Mouse (Mus musculus) E14TG2a.4 (cell line): Measurements from ENCODE around the gene Smim23.

ENCODE experiments used
- H3K27me3 ChIP-seq: 2 replicates; pipeline ENCODE4 v1.6.1; 2014; ENCODE audit warnings: low read length, control low read depth; ENCODE audit not compliant: insufficient read depth
- H3K36me3 ChIP-seq: 2 replicates; pipeline ENCODE4 v1.6.1; 2014; ENCODE audit warnings: low read length, control low read depth; ENCODE audit not compliant: insufficient read depth
- H3K4me1 ChIP-seq: replicated peaks from 2 replicates; pipeline ENCODE4 v1.6.1; 2014; ENCODE audit warnings: low read depth, low read length, control low read depth
- H3K4me3 ChIP-seq: replicated peaks from 2 replicates; pipeline ENCODE4 v1.5.1; 2014; ENCODE audit warnings: mild to moderate bottlenecking, low read length
- H3K9me3 ChIP-seq: 2 replicates; pipeline ENCODE4 v1.6.1; 2014; ENCODE audit warnings: low read length, control low read depth
- CTCF ChIP-seq: conservative IDR thresholded peaks from 2 replicates; pipeline ENCODE4 v1.5.1; 2014; ENCODE audit warnings: low read length
- NANOG ChIP-seq: IDR thresholded peaks from 2 replicates; pipeline ENCODE4 v1.6.1; 2014; ENCODE audit warnings: borderline replicate concordance, low read length, mixed read lengths
- POU5F1 ChIP-seq: IDR thresholded peaks from 2 replicates; pipeline ENCODE4 v1.6.1; 2014; ENCODE audit warnings: low read length, borderline replicate concordance

The Smim23 gene

DNA sequence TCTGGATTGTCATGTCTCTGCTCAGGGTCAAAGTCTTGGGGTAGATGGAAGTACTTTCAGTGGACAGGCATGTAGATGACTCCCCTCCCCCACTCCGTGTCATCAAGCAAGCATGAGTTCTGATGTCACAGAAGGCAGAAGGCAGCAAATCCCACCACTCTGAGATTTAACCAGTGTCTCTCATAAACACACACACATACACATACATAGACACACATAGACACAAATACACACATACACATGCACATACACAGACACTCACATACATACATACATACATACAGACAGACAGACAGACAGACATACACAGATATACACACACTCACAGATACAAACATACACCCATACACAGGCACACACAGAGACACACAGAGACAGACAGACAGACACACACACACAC is at the start of gene Smim23:
Smim23 (minus strand) TSS at position 101 of the 400 bp plus-strand sequence.
- Histone ChIP-seq H3K4me1 (no peaks in the 10 kb centered on the region), H3K27me3 (peaks cover 13% of the 10 kb centered on the region), H3K4me3 (no peak within 1 kb of the TSS), H3K36me3 (no peaks in the 10 kb centered on the region), H3K9me3 (no peaks in the 10 kb centered on the region)
- TF ChIP-seq CTCF (no peak), POU5F1 (no peak), NANOG (no peak)

DNA sequence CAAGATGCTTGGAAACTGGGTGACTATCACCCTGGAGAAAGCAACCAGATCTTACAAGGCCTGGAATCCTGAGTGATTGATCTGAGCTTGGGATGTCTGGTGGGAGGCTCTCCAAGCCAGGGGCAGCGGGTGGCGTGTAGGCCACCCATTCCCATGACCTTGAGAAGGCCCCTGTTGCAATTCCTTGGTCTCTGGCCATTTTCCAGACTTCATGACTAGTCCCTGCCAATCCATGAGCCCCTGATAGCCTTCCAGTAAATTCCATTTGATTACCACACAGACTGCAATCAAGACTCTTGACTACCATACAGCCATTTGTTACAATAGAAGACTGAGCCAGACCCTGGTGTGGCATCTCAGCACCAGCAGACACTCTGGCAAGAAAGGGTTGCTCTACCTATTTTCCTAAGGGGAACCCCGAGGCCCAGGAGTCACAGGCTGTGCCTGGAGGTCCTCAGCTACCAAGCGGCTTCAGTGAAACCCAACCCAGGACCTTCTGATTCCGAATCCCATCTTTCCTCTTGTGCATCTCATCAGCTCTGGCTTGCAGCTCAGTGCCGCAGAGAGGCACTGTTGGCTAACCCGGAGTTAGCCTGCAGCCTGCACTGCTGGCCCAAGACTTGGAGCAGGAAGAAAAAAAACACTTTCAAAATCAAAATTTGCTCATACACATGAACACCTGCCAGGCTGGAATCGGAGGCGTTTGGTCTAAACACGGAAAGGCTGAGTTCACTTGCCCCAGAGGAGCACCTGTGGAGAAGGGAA is 44.4 kb upstream of the Smim23 start:
- no peaks in the 10 kb centered on the region for H3K4me1 ChIP-seq
- no peak for TF ChIP-seq CTCF
- TF ChIP-seq NANOG, result no peak
- no peak for TF ChIP-seq POU5F1
- H3K27me3 ChIP-seq, result peaks cover 31% of the 10 kb centered on the region
- H3K9me3 ChIP-seq, result no peaks in the 10 kb centered on the region
- no peak overlapping the region for H3K4me3 ChIP-seq
- no peaks in the 10 kb centered on the region for H3K36me3 ChIP-seq

DNA sequence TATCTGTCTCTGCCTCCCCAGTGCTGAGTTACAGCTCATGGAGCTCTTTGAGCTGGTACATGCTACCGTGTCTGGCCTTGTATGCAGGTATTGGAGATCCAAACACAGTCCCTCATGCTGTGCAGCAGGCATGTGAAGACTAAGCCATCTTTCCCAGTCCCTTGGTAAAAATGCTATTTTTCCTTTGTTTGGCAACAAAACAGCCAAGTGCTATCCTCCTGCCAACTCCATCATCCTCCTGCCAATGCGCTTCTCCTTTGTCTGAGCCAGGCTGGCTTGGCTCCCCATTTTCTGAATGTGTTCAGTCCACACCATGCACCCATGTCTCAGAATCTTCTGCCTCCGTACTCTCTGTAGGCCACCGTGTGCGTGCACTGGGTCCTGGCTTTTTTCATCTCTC is 40.2 kb upstream of the Smim23 start:
- H3K36me3 ChIP-seq, result no peaks in the 10 kb centered on the region
- no peak for TF ChIP-seq NANOG
- TF ChIP-seq CTCF, result no peak
- TF ChIP-seq POU5F1, result no peak

DNA sequence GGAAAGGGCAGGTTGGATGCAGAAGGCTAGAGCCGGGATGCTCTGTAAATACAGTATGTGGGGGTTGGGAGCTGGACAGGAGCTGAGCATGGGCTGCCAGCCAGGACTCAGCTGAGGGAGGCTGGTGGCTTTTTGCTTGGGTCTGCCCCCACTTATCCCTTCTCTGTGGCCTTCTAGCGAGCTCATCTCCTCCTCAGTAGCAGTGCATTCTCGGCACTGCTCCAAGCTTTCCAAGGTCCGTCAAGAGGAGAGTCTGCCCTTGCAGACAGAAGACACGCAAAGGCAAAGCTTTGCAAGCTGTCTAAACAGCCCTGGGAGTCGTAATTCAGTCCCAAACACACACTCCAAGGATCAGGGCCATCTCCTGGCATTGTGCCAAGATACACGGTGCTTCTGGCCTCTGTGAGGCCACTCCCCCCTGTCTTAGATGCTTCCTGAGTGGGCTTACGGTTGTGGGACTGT is 33.0 kb upstream of the Smim23 start:
- Histone ChIP-seq H3K4me3 (no peak overlapping the region), H3K36me3 (no peaks in the 10 kb centered on the region), H3K4me1 (peaks cover 12% of the 10 kb centered on the region), H3K27me3 (0 out of 2 replicates have a peak, but pooled peaks cover 8% of the 10 kb centered on the region), H3K9me3 (peaks cover 9% of the 10 kb centered on the region)
- TF ChIP-seq NANOG (no peak), POU5F1 (no peak), CTCF (no peak)

More for the DNA sequence above, 40.2 kb upstream of the Smim23 start:
- H3K9me3 ChIP-seq, result no peaks in the 10 kb centered on the region
- H3K4me3 ChIP-seq, result no peak overlapping the region
- H3K4me1 ChIP-seq, result no peaks in the 10 kb centered on the region
- peaks cover 22% of the 10 kb centered on the region for H3K27me3 ChIP-seq

DNA sequence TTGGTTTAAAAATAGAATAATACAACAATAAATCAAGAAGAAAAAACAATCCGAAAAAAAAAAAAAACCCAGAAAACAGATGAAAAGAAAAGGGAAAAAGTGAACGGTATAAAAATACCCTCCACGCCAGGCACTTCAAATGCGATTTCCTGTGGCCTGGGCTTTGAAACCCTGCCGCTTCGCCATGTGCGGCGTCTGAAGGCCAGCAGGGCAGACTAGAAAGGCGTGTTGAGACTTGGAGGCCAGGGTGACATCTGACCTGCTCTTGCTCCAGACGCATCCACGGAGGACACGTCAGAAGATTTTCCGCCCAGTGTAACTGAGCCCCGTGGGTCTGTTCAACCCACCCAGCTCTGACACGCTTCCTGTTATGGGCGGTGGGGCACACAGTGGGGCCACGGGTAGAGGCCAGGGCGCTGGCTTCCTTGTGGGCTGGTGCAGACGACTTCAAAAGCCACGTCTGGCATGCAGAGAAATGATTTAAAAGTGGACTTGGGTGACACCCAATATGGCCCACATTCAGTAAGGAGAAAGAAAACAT is 22.3 kb upstream of the Smim23 start:
- Histone ChIP-seq H3K9me3 (peaks cover 2% of the 10 kb centered on the region; the same call in 1 of the 2 replicates), H3K27me3 (peaks cover 23% of the 10 kb centered on the region), H3K36me3 (no peaks in the 10 kb centered on the region), H3K4me3 (peak overlapping the region; percentile 37; the same call in 1 of the 2 replicates), H3K4me1 (peaks cover 10% of the 10 kb centered on the region)
- TF ChIP-seq CTCF (no peak), POU5F1 (no peak), NANOG (no peak)

DNA sequence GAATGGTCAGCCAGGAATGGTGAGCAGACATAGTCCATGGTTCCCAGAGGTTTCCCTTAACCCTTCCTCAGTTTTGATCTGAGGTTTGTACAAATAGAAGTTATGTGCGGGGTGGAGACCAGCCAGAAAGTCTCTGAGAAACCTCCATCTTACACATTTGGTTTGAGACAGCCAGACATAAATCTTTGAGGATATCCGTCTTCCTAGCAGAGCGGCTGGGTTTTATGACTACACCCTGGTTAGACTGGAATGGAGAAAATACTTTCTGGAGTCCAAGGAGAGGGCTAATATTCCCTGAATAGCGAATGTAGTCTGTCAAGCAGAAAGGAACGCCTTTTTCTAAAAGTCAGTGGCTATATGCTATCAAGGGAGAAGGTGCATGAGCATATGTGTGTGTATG is 16.8 kb upstream of the Smim23 start:
- TF ChIP-seq CTCF, result no peak
- TF ChIP-seq POU5F1, result no peak
- no peak for TF ChIP-seq NANOG
- H3K36me3 ChIP-seq, result no peaks in the 10 kb centered on the region

DNA sequence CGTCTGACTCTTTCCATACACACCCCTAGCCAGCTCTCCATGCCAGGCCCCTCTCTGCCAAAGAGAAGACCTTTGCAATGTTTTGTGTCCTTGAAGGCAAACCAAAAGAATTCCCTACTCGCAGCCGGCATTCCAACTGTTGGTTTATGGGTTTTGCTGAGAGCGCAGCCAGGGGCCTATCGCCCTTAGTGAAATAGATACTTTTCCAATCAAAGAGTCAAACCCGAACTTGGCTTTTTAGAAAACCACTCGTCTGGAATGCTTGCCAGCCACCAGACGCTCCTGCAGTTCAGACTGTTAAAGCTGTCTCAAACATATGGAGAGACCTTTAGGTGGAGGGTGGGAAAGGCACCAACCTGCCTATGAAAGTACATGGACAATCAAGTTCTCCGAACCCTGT is 15.9 kb upstream of the Smim23 start:
- H3K9me3 ChIP-seq, result peaks cover 19% of the 10 kb centered on the region
- TF ChIP-seq NANOG, result no peak
- TF ChIP-seq CTCF, result no peak
- TF ChIP-seq POU5F1, result no peak
- peaks cover 45% of the 10 kb centered on the region for H3K4me1 ChIP-seq

More for the DNA sequence above, 16.8 kb upstream of the Smim23 start:
- H3K4me1 ChIP-seq, result peaks cover 36% of the 10 kb centered on the region
- no peak overlapping the region for H3K4me3 ChIP-seq
- peaks cover 16% of the 10 kb centered on the region for H3K9me3 ChIP-seq
- peaks cover 53% of the 10 kb centered on the region for H3K27me3 ChIP-seq

DNA sequence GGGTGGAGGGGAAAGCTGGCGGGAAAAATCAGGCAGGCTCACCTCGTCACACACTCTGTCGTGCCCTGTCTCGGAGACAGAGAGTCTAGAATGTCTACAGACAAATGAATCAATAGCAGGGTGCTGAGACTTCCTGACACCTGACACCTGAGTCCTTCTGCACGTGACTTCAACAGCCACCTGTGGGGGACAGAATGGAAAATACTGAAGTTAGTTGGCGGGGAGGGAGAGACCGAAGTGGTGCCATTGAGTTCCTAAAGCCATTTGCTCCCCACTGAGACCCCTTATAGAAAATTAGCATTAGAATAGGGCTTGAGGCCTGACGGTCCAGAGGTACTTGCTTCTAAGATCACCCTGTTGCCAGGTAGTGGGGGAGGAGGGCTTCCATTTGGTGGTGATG is 10.6 kb upstream of the Smim23 start:
- Histone ChIP-seq H3K4me3 (0 out of 2 replicates have a peak overlapping the region, but pooled peaks have one; percentile 21), H3K9me3 (peaks cover 22% of the 10 kb centered on the region), H3K27me3 (peaks cover 62% of the 10 kb centered on the region), H3K4me1 (peaks cover 61% of the 10 kb centered on the region), H3K36me3 (no peaks in the 10 kb centered on the region)
- TF ChIP-seq CTCF (no peak), NANOG (peak; percentile 90), POU5F1 (peak; percentile 75; the same call in 1 of the 2 replicates)

More for the DNA sequence above, 15.9 kb upstream of the Smim23 start:
- Histone ChIP-seq H3K4me3 (no peak overlapping the region), H3K36me3 (no peaks in the 10 kb centered on the region), H3K27me3 (peaks cover 53% of the 10 kb centered on the region)
